Mouse (Mus musculus): ENCODE data around the gene Map7d1. TPM values are rescaled to one million over a fixed set of nuclear protein-coding genes. Genes with fewer than 3 reads are reported as not detected.

Map7d1 gene
- 62.3 and 63.5 TPM in 2 replicates for polyA plus RNA-seq (2012; rRNA removed)

DNA sequence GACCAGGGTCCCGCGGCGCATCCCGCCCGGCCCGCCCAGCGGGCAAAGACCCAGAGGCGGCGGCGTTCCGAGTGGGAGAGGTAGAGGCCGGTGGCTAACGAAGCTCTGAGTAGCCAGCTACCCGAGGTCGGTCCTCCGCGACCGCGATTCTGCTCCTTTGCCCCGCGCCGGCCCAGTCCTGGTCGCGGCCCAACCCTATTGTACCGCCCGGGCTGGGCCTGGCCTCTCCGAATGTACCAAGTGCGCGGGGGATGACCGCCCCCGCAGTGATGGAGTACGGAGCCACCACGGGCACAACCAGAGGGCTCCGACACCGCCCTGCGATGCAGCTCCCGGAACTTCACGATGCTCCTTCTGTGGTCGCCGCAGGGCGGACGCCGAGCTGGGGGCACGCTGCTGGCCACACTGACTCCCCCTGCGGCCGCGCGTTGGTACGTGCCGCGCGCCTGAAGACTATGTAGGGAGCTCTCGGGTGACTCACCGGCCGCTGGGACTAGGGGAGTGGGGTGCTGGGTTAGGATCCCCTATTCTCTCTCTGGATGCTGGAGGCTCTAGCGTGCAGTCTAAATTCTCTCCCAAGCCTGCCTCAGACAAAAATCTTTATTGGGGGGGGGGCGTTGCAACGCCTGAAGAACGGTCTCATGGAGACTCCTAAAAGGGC, at the start of gene Map7d1:
Gene Map7d1 (minus strand): TSS at position 213 of the 661 bp plus-strand sequence.

GRCm38 (mm10) chr4:126286492-126286891, 30.3 kb upstream of the Map7d1 start, which contains the start of gene Col8a2:
Gene Col8a2 (plus strand): TSS chr4:126286793.

GRCm38 (mm10) chr4:126262119-126262807, 6.1 kb upstream of the Map7d1 start, which contains the start of gene Trappc3:
Gene Trappc3 (plus strand): TSS chr4:126262325.

GRCm38 (mm10) chr4:126202303-126203181, 53.6 kb downstream of the Map7d1 start, which contains the start of gene Thrap3:
Gene Thrap3 (minus strand): TSS chr4:126202760.

Other genes starting within 250 kb of the Map7d1 start
- gene Csf3r, start 231.8 kb downstream of the Map7d1 start, polyA plus RNA-seq (2012; rRNA removed), result 1.7 TPM in 2 replicates
- gene Mrps15, start 209.4 kb downstream of the Map7d1 start, polyA plus RNA-seq (2012; rRNA removed), result 78.9 and 79.6 TPM in 2 replicates
- 1.3 and 1.9 TPM in 2 replicates for gene Oscp1, start 197.8 kb downstream of the Map7d1 start, polyA plus RNA-seq (2012; rRNA removed)
- 21.2 and 25.2 TPM in 2 replicates for gene Lsm10, start 159.7 kb downstream of the Map7d1 start, polyA plus RNA-seq (2012; rRNA removed)
- gene Stk40, start 152.4 kb downstream of the Map7d1 start, polyA plus RNA-seq (2012; rRNA removed), result 36.5 and 38.8 TPM in 2 replicates
- 78.9 and 83.2 TPM in 2 replicates for gene Eva1b, start 108.6 kb downstream of the Map7d1 start, polyA plus RNA-seq (2012; rRNA removed)
- 19.7 and 25.5 TPM in 2 replicates for gene Sh3d21, start 92.9 kb downstream of the Map7d1 start, polyA plus RNA-seq (2012; rRNA removed)
- 31.9 and 36.5 TPM in 2 replicates for gene Thrap3, start 53.6 kb downstream of the Map7d1 start, polyA plus RNA-seq (2012; rRNA removed)
- gene Trappc3, start 6.0 kb upstream of the Map7d1 start, polyA plus RNA-seq (2012; rRNA removed), result 30.9 and 35.9 TPM in 2 replicates
- gene Col8a2, start 30.4 kb upstream of the Map7d1 start, polyA plus RNA-seq (2012; rRNA removed), result 2.5 and 2.7 TPM in 2 replicates
- gene Adprhl2, start 65.4 kb upstream of the Map7d1 start, polyA plus RNA-seq (2012; rRNA removed), result 48.0 and 57.9 TPM in 2 replicates
- gene Tekt2, start 69.3 kb upstream of the Map7d1 start, polyA plus RNA-seq (2012; rRNA removed), result 1.8 TPM in 2 replicates
- gene Ago3, start 173.2 kb upstream of the Map7d1 start, polyA plus RNA-seq (2012; rRNA removed), result 18.1 and 18.6 TPM in 2 replicates
- gene Ago1, start 212.2 kb upstream of the Map7d1 start, polyA plus RNA-seq (2012; rRNA removed), result 12.1 and 12.4 TPM in 2 replicates

Measured in colon, adult 2 months (tissue).